Mouse (Mus musculus): ENCODE measurements around the gene Tmem120b.
A peak's percentile ranks its signal among the peaks of the same experiment; 100 is the strongest.

The Tmem120b gene

DNA sequence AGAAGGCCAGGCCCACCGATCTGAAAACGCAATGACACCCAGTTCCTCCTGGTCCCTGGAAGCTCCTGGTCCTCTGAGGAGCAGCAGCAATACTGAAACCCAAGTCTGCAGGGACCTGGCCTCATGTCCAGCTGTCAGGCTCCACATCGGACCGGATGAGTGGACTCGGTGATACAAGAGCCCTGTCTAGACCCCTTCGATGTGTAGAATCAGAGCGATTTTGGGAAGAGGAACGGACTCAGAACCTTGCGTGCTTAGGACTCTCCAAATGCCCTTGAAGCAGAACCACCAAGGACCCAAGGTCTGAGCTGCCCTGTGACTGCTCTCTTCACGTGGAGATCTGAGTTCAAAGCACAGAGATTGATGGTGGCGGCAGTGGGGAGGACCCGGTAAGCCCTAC, at the start of gene Tmem120b:
Gene Tmem120b (plus strand): TSS at position 301 of the 400 bp plus-strand sequence.
- DNase-seq: no peak

DNA sequence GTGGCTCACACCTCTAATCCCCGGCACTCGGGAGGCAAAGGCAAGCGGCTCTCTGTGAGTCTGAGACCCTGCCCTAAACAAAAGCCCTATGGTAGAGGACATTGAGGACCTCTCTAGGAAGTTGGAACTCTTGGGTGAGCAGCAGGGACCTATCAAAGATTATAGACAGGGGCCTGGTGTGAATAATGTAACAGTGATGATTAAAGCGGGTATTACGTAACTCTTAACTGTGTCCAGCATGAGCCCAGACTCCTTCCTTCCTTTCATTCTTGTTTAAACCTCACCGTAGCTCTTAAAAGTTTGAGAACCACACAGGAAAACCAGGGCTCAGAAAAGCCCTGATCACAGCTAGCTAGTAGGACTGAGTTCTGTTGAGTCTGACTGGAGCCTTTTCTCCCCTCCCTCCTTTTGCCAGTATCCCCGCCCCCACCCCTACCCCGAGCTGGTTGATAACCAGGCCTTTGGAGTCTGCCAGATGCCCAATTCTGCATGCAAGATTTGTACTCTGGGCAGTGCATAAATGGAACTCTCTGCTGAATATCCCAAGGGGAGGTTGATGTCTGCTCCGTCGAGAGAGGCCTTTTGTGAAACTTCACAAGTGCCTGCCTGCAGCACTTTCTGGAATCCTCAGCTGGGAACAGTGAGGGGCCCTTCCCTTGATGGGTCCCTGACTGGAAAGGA, 48.7 kb upstream of the Tmem120b start:
- no peak for DNase-seq

DNA sequence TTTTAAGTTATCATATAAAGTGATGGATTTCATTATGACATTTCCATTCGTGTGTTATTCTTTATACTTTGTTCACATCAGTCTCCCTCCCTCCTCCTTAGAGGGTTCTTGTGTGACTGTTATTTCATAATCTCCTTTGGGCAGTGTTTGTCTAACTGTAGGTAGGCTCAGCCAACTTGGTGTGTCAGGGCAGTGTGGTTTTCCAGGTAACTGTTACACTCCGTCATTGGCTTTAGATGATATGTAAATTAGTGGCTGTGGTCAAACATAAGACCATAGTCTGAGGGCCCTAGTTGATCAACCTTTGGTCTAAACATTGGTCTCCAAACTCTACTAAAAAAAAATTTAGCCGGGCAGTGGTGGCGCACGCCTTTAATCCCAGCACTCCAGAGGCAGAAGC, 47.8 kb upstream of the Tmem120b start:
- no peak for DNase-seq

GRCm38 (mm10) chr5:123021438-123021837, 46.8 kb upstream of the Tmem120b start:
- DNase-seq: no peak

DNA sequence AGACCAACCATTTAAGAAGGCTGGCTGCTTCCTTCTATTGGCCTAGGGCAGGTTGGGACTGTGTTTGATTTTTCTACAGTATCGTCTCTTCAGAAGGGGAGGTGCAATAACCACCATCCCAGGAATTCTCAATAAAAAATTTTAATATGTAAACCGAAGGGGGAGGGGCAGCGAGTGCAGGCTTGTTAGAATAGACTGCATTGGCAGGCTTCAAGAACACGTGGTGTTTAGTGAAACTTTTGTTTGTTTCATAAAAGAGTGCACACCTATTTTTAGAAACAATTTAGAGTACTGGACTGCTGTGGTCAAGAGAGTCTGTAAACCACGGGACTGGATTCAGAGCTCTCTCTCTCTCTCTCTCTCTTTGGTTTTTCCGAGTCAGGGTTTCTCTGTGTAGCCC, 45.2 kb upstream of the Tmem120b start:
- DNase-seq: no peak

DNA sequence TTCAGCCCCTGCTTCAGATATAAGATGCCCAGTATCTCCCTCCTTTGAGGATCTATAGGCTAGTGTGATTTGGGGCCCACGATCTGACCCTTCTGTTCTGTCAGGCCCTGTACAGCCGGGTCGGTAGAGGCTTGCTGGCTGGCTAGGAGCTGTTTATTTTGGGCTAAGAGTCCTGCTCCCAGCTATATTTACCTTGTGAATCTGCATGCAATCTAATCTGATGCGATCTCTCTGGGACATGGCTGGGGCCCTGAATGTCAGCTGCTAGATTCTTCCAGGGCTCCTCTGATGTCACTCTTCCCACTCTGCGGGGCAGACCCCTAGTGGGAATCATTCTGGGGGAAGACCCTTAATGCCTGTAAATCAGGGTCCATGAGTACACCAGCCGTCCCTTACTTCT, 43.9 kb upstream of the Tmem120b start:
- no peak for DNase-seq

- peak; percentile 37 for DNase-seq
These were observed 43.1 kb upstream of the Tmem120b start for GRCm38 (mm10) chr5:123024965-123025573.

GRCm38 (mm10) chr5:123026414-123026813, 41.8 kb upstream of the Tmem120b start:
- no peak for DNase-seq

DNA sequence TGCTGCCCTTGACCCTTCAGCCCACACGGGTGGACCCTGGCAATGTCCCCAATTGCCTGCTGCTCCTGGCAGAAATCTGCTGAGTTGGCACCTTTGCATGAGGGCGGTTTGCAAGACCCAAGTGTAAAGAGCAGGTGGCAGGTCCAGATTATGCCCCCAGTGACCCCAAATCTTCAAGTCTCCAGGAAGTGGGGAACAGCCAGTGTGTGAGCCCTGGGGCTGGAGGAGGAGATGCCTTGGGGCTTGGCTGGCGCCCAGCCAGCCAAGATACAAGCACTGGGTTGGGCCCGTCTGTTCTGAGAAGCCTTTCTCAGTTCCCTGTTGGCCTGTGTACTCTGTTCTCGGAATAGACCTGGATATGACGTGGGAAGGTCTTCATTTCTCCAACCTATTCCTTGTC, 40.8 kb upstream of the Tmem120b start:
- DNase-seq: no peak

GRCm38 (mm10) chr5:123029729-123030128, 38.5 kb upstream of the Tmem120b start:
- DNase-seq: no peak

DNA sequence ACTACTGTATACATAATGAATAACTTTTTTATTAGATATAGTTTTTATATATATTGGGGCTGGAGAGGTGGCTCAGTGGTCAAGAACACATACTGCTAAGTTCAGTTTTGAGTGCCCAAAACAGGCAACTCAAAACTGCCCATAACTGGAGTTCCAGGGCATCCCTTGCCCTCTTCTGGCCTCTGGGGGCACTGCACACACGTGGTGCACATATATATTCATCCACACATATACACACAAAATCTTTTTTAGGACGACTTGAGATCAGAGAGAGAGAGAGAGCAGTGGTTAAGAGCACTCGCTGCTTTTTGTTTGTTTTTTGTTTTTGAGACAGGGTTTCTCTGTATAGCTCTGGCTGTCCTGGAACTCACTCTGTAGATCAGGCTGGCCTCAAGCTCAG, 36.9 kb upstream of the Tmem120b start:
- DNase-seq: no peak

GRCm38 (mm10) chr5:123033646-123034160, 34.5 kb upstream of the Tmem120b start:
- DNase-seq: no peak

DNA sequence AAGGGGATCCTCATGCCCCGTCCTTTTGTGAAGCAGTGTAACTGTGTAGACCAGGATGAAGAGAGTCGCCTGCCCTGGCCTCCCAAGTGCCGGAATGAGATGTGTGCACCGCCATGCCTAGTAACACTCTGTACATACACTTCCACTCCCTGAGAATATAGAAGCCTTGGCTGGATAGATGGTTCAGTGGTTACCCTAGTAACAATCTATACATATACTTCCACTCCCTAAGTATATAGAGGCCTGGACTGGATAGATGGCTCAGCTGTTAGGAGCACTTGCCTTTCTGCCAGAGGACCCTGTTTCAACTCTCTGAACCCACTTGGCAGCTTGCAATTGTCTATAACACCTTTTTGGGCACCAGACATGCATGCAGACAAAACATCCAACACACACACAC, 33.1 kb upstream of the Tmem120b start:
- DNase-seq: no peak

DNA sequence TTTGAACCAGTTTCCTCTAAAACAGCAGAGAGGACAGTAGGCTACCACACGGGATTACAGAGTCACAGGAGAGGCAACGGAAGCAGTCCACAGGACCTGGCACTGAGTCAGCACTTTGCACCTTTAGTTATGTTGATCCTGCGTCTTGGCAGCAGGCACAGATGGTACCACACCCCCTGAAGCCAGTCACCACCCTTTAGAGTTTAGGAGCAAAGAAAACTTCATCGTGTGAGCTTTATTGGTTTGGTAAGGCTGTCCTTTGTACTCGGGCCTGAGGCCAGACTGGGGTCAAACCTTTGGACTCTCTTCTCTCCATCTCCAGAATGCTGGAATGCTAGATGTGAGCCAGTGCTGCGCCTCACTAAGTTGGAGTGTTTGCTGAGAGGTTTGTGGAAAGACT, 32.7 kb upstream of the Tmem120b start:
- DNase-seq: peak; percentile 68

DNA sequence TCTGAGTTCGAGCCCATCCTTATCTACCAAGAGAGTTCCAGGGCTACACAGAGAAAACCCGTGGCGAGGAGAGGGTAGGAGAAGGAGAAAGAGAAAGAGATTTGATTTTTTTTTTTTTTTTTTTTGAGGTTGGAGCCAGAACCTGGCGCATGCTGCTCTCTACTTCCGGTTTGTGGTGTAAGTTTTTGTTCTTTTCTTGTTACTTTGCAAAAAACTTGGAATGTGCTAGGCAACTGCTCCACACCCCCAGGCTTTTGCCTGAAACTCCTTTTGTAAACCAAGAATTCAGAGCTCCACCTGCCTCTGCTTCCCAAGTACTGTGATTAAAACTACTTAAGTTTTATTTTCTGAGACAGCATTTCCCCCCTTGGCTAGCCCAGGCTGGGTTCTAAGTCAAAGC, 30.1 kb upstream of the Tmem120b start:
- DNase-seq: no peak

- DNase-seq: peak; percentile 92
These were observed 29.0 kb upstream of the Tmem120b start for GRCm38 (mm10) chr5:123039120-123039752.

- DNase-seq: no peak
These were observed 27.4 kb upstream of the Tmem120b start for GRCm38 (mm10) chr5:123040796-123041195.

DNA sequence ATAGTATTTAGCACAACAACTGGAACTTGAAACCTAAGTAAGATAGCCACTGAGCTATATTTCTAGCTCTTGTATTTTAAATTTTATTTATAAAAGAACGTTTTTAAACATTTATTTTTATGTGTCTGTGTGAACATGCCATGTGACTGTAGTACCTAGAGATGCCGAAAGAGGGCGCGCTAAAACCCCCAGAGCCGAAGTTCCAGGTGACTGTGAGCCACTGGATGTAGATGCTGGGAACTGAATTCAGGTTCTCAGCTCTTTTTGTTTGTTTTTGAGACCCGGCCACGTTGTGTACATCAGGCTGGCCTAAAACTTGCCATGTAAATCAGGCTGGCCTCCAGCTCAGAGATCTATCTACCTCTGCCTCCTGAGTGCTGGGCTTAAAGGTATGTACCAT, 24.4 kb upstream of the Tmem120b start:
- peak; percentile 67 for DNase-seq

GRCm38 (mm10) chr5:123045561-123046295, 22.5 kb upstream of the Tmem120b start:
- DNase-seq: peak; percentile 64

DNA sequence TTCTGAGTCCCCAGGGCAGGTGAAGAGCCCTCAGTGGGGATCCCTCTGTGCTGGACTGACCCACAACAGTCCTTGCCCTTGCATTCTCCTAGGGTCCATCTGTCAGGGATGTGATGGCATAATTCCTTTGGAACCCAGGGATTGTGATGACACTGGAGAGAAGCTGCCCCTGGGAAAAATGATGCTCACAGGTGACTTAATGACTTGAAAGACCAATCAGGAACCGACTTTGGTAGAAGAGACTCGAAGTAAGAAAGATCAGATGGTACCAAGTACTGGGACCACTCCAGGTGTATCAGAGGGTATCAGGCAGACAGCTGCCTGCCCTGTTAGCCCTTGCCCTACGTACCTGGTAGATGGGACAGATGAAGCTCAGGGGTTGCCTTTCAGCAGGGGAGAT, 21.3 kb upstream of the Tmem120b start, which contains the start of gene Morn3:
Gene Morn3 (minus strand): TSS at position 101 of the 400 bp plus-strand sequence.
- no peak for DNase-seq

DNA sequence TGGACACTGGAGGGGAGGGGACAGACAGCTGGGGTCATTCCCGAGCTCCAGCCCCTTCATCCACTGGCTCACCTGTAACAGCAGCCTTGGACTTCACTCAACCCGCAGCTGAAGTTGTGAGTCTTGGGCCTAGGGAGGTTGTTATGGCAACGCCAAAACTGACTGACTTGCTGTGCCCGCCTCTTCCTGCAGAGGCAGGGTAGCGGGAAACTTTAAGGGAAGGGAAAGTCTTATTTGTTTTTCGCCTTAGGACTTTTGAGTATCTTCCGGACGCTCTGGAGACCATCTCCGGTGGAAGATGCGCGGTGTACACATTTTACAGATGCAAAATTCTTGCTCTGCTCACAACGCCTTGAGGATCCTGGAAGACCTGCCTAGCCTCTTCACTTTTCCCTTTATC, 18.9 kb upstream of the Tmem120b start:
- no peak for DNase-seq

DNA sequence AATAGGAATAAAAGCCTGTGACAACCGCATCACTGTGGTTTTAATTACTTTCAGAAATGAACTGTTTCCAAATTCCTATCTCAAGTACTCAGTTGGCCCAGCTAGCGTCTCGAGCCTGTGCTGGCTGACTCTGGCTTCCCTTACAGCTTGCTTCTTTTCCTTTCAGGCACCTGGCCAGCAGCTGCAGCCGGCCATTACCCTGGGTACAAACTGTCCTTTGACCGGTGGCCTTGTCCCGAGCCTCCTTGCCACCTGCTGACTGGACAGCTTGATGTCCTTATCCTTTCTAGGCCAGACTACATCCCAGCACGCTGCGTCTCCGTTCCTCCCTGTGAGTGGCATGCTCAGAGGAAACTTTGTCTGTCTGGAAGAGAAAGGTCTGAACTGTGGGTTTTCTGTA, 17.3 kb upstream of the Tmem120b start:
- DNase-seq: no peak

GRCm38 (mm10) chr5:123051736-123052135, 16.5 kb upstream of the Tmem120b start:
- DNase-seq: no peak
